Mouse (Mus musculus) liver, postnatal 0 days (tissue): ENCODE data around the gene Dgkg.

ENCODE experiments used
- CTCF ChIP-seq: sonication (generic); IDR thresholded peaks from 2 replicates; pipeline ENCODE4 v1.5.1; 2016; ENCODE audit warnings: antibody characterized with exemption, low read depth
- EP300 ChIP-seq: IDR thresholded peaks from 2 replicates; pipeline ENCODE4 v1.6.1; 2016; ENCODE audit warnings: antibody characterized with exemption, low read depth, mild to moderate bottlenecking

- TF ChIP-seq EP300 = no peak
- no peak for TF ChIP-seq CTCF
These were observed 73.6 kb downstream of the Dgkg start for GRCm38 (mm10) chr16:22583401-22583800.
